Mouse (Mus musculus): ENCODE measurements at regions not wholly inside any gene's neighbourhood (a gene's known extent, or its start where the extent isn't known, plus 50 kb on each side); places are given as distances from the start of the nearest gene placed in this dataset.

GRCm38 (mm10) chr12:5566231-5566630 is 190.7 kb upstream of the Klhl29 start:
- in situ Hi-C loops (cut with MboI, MseI): no loop called here

- in situ Hi-C loops (cut with MboI, MseI): loop anchor here in 1 of 2 experiments (10.0 kb wide), 1 partner anchor 192 kb away; no protein-coding TSS in a partner anchor
Observed at GRCm38 (mm10) chr12:5552607-5553006, 177.1 kb upstream of the Klhl29 start.

GRCm38 (mm10) chr12:5551901-5552300 is 176.4 kb upstream of the Klhl29 start:
- in situ Hi-C loops (cut with MboI, MseI): loop anchor here in 1 of 2 experiments (10.0 kb wide), 1 partner anchor 193 kb away; no protein-coding TSS in a partner anchor

GRCm38 (mm10) chr12:5549796-5550195 is 174.3 kb upstream of the Klhl29 start:
- in situ Hi-C loops (cut with MboI, MseI): loop anchor here in 1 of 2 experiments (10.0 kb wide), 1 partner anchor 195 kb away; no protein-coding TSS in a partner anchor

- in situ Hi-C loops (cut with MboI, MseI): no loop called here
Observed at GRCm38 (mm10) chr12:5547698-5548097, 172.2 kb upstream of the Klhl29 start.

- in situ Hi-C loops (cut with MboI, MseI): no loop called here
Observed at GRCm38 (mm10) chr12:5542701-5543100, 167.2 kb upstream of the Klhl29 start.

GRCm38 (mm10) chr12:5496299-5496698 is 120.8 kb upstream of the Klhl29 start:
- in situ Hi-C loops (cut with MboI, MseI): no loop called here

- in situ Hi-C loops (cut with MboI, MseI): no loop called here
Observed at GRCm38 (mm10) chr12:5494657-5495512, 119.4 kb upstream of the Klhl29 start.

- in situ Hi-C loops (cut with MboI, MseI): no loop called here
Observed at GRCm38 (mm10) chr12:5464250-5464899, 88.9 kb upstream of the Klhl29 start.

GRCm38 (mm10) chr12:5453157-5453556 is 77.7 kb upstream of the Klhl29 start:
- in situ Hi-C loops (cut with MboI, MseI): no loop called here

GRCm38 (mm10) chr12:5443730-5444129 is 68.2 kb upstream of the Klhl29 start:
- in situ Hi-C loops (cut with MboI, MseI): no loop called here

GRCm38 (mm10) chr12:5443091-5443531 is 67.6 kb upstream of the Klhl29 start:
- in situ Hi-C loops (cut with MboI, MseI): no loop called here

- in situ Hi-C loops (cut with MboI, MseI): no loop called here
Observed at GRCm38 (mm10) chr12:5442679-5443078, 67.2 kb upstream of the Klhl29 start.

GRCm38 (mm10) chr12:5440482-5440881 is 65.0 kb upstream of the Klhl29 start:
- in situ Hi-C loops (cut with MboI, MseI): no loop called here

GRCm38 (mm10) chr12:5435876-5436275 is 60.4 kb upstream of the Klhl29 start:
- in situ Hi-C loops (cut with MboI, MseI): no loop called here

GRCm38 (mm10) chr12:5434060-5434459 is 58.6 kb upstream of the Klhl29 start:
- in situ Hi-C loops (cut with MboI, MseI): no loop called here

- in situ Hi-C loops (cut with MboI, MseI): no loop called here
Observed at GRCm38 (mm10) chr12:5432688-5433087, 57.2 kb upstream of the Klhl29 start.

- in situ Hi-C loops (cut with MboI, MseI): no loop called here
Observed at GRCm38 (mm10) chr12:5428733-5429132, 53.3 kb upstream of the Klhl29 start.

All from T-helper 17 cell (primary cell).